Mouse (Mus musculus): Measurements from ENCODE around the gene Ttc7. TPM values are rescaled to one million over a fixed set of nuclear protein-coding genes. Genes with fewer than 3 reads are reported as not detected.

Gene Ttc7
- 100 to 1,000 TPM in 8 of 26 experiments, 10 to 100 TPM in 18; 23.2 to 147 (median 72.3) TPM for total RNA-seq (2018; cell fraction: chromatin; rRNA removed)
- total RNA-seq (2018; cell fraction: cytosol; rRNA removed), result 100 to 1,000 TPM in 5 of 26 experiments, 10 to 100 TPM in 21; 52.8 to 109 (median 71.9) TPM
- 100 to 1,000 TPM in 6 of 26 experiments, 10 to 100 TPM in 20; 39.5 to 126 (median 74.2) TPM for total RNA-seq (2018; cell fraction: nucleus; rRNA removed)
- polyA plus RNA-seq (2018), result 61.6 to 83.0 TPM (median 63.6 TPM) in 3 replicates

- H3K36me3 ChIP-seq (ENCODE audit: inconsistent target), result no peaks in the 10 kb centered on the region; the same call in 1 of the 2 replicates
- H3K4me3 ChIP-seq (ENCODE audit: inconsistent target), result peak within 1 kb of the TSS; percentile 62
- H3K27ac ChIP-seq, result peak within 1 kb of the TSS; percentile 89
- peaks cover 46% of the 10 kb centered on the region for H3K79me2 ChIP-seq (ENCODE audit: inconsistent target)
- whole genome bisulfite sequencing (ENCODE audit: missing documents), result 1% methylated on average over 31 of the region's 38 CpGs
Observed at GRCm38 (mm10) chr17:87282706-87283053, at the start of gene Ttc7. TSS of gene Ttc7 (plus strand) at chr17:87282886.

GRCm38 (mm10) chr17:87235019-87235418 is 47.7 kb upstream of the Ttc7 start:
- no peak overlapping the region for H3K27ac ChIP-seq
- no peaks in the 10 kb centered on the region for H3K79me2 ChIP-seq (ENCODE audit: inconsistent target)

DNA sequence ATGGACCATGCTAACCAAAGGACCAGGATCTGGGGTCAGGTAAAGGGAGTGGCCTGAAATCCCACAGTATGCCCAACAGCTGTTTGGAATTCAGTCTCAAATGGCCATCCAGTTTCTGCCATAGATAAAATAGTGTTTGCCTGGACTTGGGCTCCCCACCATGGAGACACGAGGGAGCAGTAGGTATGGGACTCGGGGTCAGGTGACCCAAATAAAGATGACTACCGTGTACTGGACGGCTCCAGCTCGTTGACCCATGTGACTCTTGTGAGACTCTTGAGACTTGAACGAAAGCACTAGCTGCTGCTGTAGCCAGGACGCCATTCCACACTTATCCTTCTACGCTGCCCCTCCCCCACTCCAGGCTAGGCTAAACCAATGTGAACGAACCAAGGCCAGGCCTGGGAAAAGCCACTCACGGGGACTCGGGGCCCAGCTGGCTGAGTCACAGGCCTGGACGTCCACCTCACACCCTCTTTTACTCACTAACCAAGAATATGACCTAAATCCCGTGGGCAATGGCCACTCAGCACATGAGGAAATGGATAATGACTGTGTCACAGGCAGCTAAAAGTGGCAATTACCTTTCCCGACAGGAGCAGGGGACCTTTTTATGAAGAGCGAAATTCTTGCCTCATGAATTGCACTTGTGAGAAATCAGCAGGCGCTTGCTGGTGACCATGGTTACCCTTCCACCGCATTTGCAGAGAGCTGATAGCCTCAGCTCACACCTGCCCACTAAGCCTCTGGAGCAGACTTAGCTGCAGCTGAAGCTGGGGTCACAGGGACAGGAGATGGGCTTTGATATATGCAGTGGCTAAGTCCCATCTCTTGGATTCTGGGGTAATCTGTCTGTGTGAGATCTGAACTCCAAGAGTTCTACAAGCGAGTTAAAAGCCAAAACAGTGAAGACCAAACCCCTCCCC is 45.7 kb upstream of the Ttc7 start:
- Histone ChIP-seq H3K36me3 (ENCODE audit: inconsistent target) (no peaks in the 10 kb centered on the region), H3K27ac (no peak overlapping the region), H3K79me2 (ENCODE audit: inconsistent target) (no peaks in the 10 kb centered on the region), H3K4me3 (ENCODE audit: inconsistent target) (no peak overlapping the region)
- WGBS (ENCODE audit: missing documents), result 89% methylated on average over 18 of the region's 18 CpGs

More at GRCm38 (mm10) chr17:87235019-87235418, 47.7 kb upstream of the Ttc7 start:
- no peaks in the 10 kb centered on the region for H3K36me3 ChIP-seq (ENCODE audit: inconsistent target)
- 93% methylated on average over 6 of the region's 6 CpGs for WGBS (ENCODE audit: missing documents)
- no peak overlapping the region for H3K4me3 ChIP-seq (ENCODE audit: inconsistent target)

DNA sequence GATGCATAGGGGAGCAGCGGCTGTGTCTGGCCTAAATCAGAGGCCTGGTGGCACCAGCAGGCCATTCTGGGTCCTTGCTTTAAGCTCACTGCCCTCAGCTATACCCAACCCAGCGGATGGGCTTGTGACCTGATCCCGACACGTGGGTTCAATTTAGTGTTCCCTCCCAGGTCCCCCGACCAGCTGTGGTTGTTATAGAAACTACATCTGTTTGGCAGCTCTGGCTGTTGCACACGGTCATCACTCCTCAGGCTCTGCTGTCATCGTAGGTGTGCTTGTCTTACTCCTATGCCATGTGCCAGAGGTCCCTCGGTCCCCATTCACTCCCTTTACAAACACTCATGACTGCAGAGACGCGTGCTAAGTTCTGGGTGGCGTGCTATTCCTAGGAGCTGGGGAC is 44.9 kb upstream of the Ttc7 start:
- H3K36me3 ChIP-seq (ENCODE audit: inconsistent target), result no peaks in the 10 kb centered on the region
- no peak overlapping the region for H3K27ac ChIP-seq
- H3K4me3 ChIP-seq (ENCODE audit: inconsistent target), result no peak overlapping the region
- H3K79me2 ChIP-seq (ENCODE audit: inconsistent target), result no peaks in the 10 kb centered on the region
- 96% methylated on average over 11 of the region's 11 CpGs for WGBS (ENCODE audit: missing documents)

DNA sequence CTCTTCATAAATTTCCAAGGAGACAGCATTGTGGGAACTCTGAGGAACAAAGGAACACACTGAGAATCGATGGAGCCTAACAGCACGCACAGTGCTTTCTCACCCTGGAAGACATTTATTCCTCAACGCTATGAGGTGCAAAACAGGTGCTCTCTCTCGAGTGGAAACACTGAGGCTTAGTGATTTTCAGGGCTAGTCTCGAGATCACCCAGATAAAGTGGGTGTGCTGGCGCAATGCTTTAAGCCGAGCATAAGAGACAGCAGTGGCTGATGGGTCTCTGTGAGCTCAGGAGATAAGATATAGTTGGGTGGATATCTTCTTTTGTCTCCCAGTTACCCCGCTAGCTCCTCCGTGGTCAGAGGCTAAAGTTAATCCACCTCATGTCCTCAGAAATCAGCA is 36.6 kb upstream of the Ttc7 start:
- Histone ChIP-seq H3K4me3 (ENCODE audit: inconsistent target) (no peak overlapping the region), H3K79me2 (ENCODE audit: inconsistent target) (no peaks in the 10 kb centered on the region), H3K36me3 (ENCODE audit: inconsistent target) (no peaks in the 10 kb centered on the region), H3K27ac (peak overlapping the region; percentile 90)
- 94% methylated on average over 9 of the region's 9 CpGs for WGBS (ENCODE audit: missing documents)

- Histone ChIP-seq H3K27ac (no peak overlapping the region), H3K4me3 (ENCODE audit: inconsistent target) (no peak overlapping the region), H3K36me3 (ENCODE audit: inconsistent target) (peaks cover 26% of the 10 kb centered on the region; the same call in 1 of the 2 replicates), H3K79me2 (ENCODE audit: inconsistent target) (peaks cover 21% of the 10 kb centered on the region)
- WGBS (ENCODE audit: missing documents), result 93% methylated on average over 8 of the region's 8 CpGs
Observed at GRCm38 (mm10) chr17:87254384-87254783, 28.3 kb upstream of the Ttc7 start.

- Histone ChIP-seq H3K36me3 (ENCODE audit: inconsistent target) (peaks cover 35% of the 10 kb centered on the region; the same call in 1 of the 2 replicates), H3K4me3 (ENCODE audit: inconsistent target) (no peak overlapping the region), H3K79me2 (ENCODE audit: inconsistent target) (peaks cover 34% of the 10 kb centered on the region), H3K27ac (peak overlapping the region; percentile 77)
- WGBS (ENCODE audit: missing documents), result 28% methylated on average over 16 of the region's 16 CpGs
Observed at GRCm38 (mm10) chr17:87255672-87256071, 27.0 kb upstream of the Ttc7 start.

DNA sequence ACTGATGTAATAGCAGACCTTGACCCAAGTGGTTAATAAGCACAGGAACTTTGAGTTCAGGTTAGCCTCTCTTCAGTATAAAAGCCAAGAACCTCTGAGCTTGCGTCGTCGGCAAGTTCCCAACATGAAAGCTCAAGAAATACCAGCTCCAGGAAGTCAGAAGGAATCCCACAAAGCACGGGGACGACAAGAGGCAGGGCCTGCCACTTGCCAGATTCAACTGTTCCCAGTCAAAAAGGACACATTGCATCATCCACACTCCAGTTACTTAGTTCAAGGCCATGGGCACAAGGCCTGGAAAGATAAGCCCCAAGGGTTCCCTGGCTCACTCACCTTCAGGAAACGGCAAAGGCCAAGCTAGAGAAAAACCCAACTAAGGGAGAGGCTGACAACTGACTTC is 19.3 kb upstream of the Ttc7 start:
- Histone ChIP-seq H3K79me2 (ENCODE audit: inconsistent target) (peaks cover 71% of the 10 kb centered on the region), H3K4me3 (ENCODE audit: inconsistent target) (peak overlapping the region; percentile 75; the same call in 1 of the 2 replicates), H3K27ac (peak overlapping the region; percentile 77), H3K36me3 (ENCODE audit: inconsistent target) (peaks cover 16% of the 10 kb centered on the region; the same call in 1 of the 2 replicates)
- 46% methylated on average over 6 of the region's 6 CpGs for WGBS (ENCODE audit: missing documents)

DNA sequence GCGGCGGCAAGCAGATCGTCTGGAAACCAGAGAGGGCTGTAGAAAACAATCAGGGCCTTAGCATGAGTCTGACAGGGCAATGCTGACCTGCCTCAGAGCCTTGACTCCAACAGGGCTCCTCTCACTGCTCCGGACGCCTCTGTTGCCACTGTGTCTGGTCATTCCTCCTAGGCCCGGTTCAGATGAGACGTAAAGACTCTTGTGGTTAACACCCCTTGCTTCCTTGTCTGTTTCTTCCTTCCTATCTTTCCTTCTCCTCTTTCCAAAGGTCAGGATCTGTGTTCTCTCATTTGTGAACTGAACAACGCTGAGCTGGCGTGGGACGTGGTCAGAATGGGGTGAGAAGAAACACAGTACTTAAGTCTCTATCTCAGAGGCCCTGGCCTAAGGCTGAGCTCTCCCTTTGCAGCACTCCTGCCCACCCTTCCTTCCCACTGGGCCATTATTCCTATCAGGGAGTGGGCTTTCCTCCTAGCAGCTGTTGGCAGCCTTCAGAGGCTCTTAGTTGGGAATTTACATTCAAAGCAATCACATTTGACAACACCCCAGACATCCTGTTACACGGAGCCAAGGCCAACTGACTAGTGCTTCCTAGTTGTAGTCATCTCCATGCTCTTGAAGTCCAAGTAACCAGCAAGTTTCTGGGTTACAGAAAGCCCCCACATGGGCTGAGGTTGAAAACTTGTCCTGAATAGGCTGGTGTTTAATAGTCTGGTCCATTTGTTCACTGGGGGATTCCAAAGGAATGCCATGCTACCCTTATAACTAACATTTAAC is 18.4 kb upstream of the Ttc7 start:
- WGBS (ENCODE audit: missing documents), result 43% methylated on average over 11 of the region's 11 CpGs
- peaks cover 64% of the 10 kb centered on the region for H3K79me2 ChIP-seq (ENCODE audit: inconsistent target)
- peak overlapping the region; percentile 75 for H3K4me3 ChIP-seq (ENCODE audit: inconsistent target)
- peaks cover 10% of the 10 kb centered on the region; the same call in 1 of the 2 replicates for H3K36me3 ChIP-seq (ENCODE audit: inconsistent target)
- peak overlapping the region; percentile 77 for H3K27ac ChIP-seq

GRCm38 (mm10) chr17:87264927-87265791 is 17.5 kb upstream of the Ttc7 start:
- WGBS (ENCODE audit: missing documents), result 5% methylated on average over 28 of the region's 28 CpGs
- peak overlapping the region; percentile 77 for H3K27ac ChIP-seq

GRCm38 (mm10) chr17:87265792-87266186 is 16.9 kb upstream of the Ttc7 start, which contains the start of gene Mcfd2:
TSS of gene Mcfd2 (minus strand) at chr17:87265935.
- Histone ChIP-seq H3K4me3 (ENCODE audit: inconsistent target) (peak within 1 kb of the TSS; percentile 75), H3K36me3 (ENCODE audit: inconsistent target) (no peaks in the 10 kb centered on the region), H3K27ac (peak within 1 kb of the TSS; percentile 77), H3K79me2 (ENCODE audit: inconsistent target) (peaks cover 48% of the 10 kb centered on the region)
- WGBS (ENCODE audit: missing documents), result under 1% methylated on average over 30 of the region's 41 CpGs

More at GRCm38 (mm10) chr17:87264927-87265791, 17.5 kb upstream of the Ttc7 start:
- Histone ChIP-seq H3K4me3 (ENCODE audit: inconsistent target) (peak overlapping the region; percentile 75), H3K36me3 (ENCODE audit: inconsistent target) (peaks cover 1% of the 10 kb centered on the region; the same call in 1 of the 2 replicates), H3K79me2 (ENCODE audit: inconsistent target) (peaks cover 55% of the 10 kb centered on the region)

- Histone ChIP-seq H3K79me2 (ENCODE audit: inconsistent target) (peaks cover 12% of the 10 kb centered on the region), H3K36me3 (ENCODE audit: inconsistent target) (no peaks in the 10 kb centered on the region), H3K4me3 (ENCODE audit: inconsistent target) (no peak overlapping the region), H3K27ac (no peak overlapping the region)
- 96% methylated on average over 6 of the region's 6 CpGs for WGBS (ENCODE audit: missing documents)
Observed at GRCm38 (mm10) chr17:87269454-87269853, 13.2 kb upstream of the Ttc7 start.
